Mouse (Mus musculus) 416B (cell line): ENCODE data around the gene Zcchc2.

Experiments used
- DNase-seq: peaks from one replicate; pipeline ENCODE4 v3.0.0; 2011; ENCODE audit warnings: low read depth

Zcchc2 gene

GRCm38 (mm10) chr1:106073166-106073565, 83.0 kb downstream of the Zcchc2 start:
- no peak for DNase-seq

GRCm38 (mm10) chr1:106074141-106074540, 83.9 kb downstream of the Zcchc2 start:
- no peak for DNase-seq

- DNase-seq, result no peak
Measured at GRCm38 (mm10) chr1:106074656-106075055, 84.5 kb downstream of the Zcchc2 start.

GRCm38 (mm10) chr1:106076641-106077040, 86.4 kb downstream of the Zcchc2 start:
- DNase-seq, result no peak

- no peak for DNase-seq
Measured at GRCm38 (mm10) chr1:106077166-106077565, 87.0 kb downstream of the Zcchc2 start.
